Mouse (Mus musculus) brown adipose tissue, adult 24 weeks (tissue): ENCODE results near the gene Dus3l. TPM values are rescaled to one million over a fixed set of nuclear protein-coding genes. Genes with fewer than 3 reads are reported as not detected.

ENCODE experiments used
- H3K27ac ChIP-seq: fragments of 200-500 bp; replicated peaks from 2 replicates; pipeline ENCODE4 v1.5.1; 2012; ENCODE audit warnings: low read depth, mild to moderate bottlenecking, low read length
- H3K4me1 ChIP-seq: fragments of 200-500 bp; 2 replicates; pipeline ENCODE4 v1.6.1; 2012; ENCODE audit warnings: low read length, mixed read lengths; ENCODE audit not compliant: control insufficient read depth, insufficient read depth, insufficient read length
- H3K4me3 ChIP-seq: fragments of 200-500 bp; 2 replicates; pipeline ENCODE4 v1.5.1; 2012; ENCODE audit warnings: low read depth, mild to moderate bottlenecking, low read length, moderate library complexity; ENCODE audit not compliant: insufficient read depth
- polyA plus RNA-seq: library from polyadenylated mRNA; stranded (reverse); fragments of >200 nt; gene quantifications from 2 replicates; pipeline ENCODE4 v1.2.4, GENCODE M21; 2012; ENCODE audit not compliant: missing spikeins, insufficient read depth, insufficient read length

Gene Dus3l
- polyA plus RNA-seq, 1 experiment: 4.6 TPM

DNA sequence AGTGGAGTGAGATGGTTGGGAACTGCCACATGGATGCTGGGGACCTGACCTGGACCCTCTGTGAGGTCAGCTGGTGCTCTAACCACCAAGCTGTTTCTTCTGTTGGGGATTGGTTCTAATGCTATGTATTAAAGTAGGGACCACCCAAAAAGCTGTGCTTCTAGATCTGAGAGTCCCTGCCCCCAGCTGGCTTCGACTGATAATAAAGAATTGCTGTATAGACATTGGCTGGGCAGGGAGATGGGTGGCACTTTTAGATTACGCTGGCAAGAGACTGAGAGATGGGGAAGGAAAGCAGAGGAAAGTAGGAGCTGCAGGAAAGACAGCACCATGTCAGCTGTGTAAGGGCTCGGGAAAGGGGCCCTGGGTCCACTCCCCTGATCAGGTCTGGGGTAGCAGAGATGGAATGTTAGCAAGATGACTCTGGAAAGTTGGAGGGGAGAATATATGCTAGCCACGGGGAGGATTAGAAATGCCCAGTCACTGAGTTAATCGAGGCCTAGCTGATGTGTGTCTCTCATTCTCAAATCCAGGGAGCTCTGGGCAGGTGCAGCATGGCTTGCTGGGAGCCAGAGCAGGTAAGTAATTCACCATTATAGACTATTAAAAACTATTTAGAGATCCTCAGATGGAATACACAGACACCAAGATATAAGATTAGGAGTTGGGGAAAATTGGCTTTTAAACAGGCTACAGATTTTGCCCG, 29.2 kb downstream of the Dus3l start:
- H3K27ac ChIP-seq: no peak overlapping the region
- H3K4me1 ChIP-seq: no peaks in the 10 kb centered on the region
- no peak overlapping the region for H3K4me3 ChIP-seq

- H3K27ac ChIP-seq: no peak overlapping the region
- no peaks in the 10 kb centered on the region for H3K4me1 ChIP-seq
- no peak overlapping the region for H3K4me3 ChIP-seq
Observed at GRCm38 (mm10) chr17:56799276-56799675, 34.7 kb downstream of the Dus3l start.

- Histone ChIP-seq H3K4me3 (no peak overlapping the region), H3K27ac (no peak overlapping the region), H3K4me1 (no peaks in the 10 kb centered on the region)
Observed at GRCm38 (mm10) chr17:56802065-56802464, 37.5 kb downstream of the Dus3l start.

DNA sequence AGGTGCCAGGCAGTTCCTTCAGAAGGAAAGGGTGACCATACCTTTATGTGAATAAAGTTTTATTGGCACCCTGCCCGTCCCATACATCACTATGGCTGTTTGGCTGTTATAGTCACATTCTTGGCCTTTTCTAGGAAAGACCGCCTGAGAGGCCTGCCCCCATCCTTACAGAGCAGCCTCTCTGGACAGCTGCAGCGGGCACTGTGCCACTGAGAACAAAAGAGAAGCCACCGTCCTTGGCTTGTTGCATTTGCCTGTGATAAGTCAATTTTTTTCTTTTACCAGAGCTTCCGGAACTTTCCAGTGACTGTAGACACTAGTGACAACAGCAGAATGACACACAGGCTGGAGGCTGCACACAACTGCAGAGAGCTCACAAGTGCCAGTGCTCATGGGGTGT, 40.4 kb downstream of the Dus3l start:
- Histone ChIP-seq H3K27ac (no peak overlapping the region), H3K4me3 (no peak overlapping the region), H3K4me1 (no peaks in the 10 kb centered on the region)

- Histone ChIP-seq H3K4me3 (no peak overlapping the region), H3K27ac (no peak overlapping the region), H3K4me1 (peaks cover 4% of the 10 kb centered on the region; the same call in 1 of the 2 replicates)
Observed at GRCm38 (mm10) chr17:56805784-56806183, 41.2 kb downstream of the Dus3l start.

GRCm38 (mm10) chr17:56808518-56808917, 44.0 kb downstream of the Dus3l start:
- no peak overlapping the region for H3K4me3 ChIP-seq
- peaks cover 5% of the 10 kb centered on the region; the same call in 1 of the 2 replicates for H3K4me1 ChIP-seq
- no peak overlapping the region for H3K27ac ChIP-seq

- peak overlapping the region; percentile 51 for H3K27ac ChIP-seq
- H3K4me1 ChIP-seq: peaks cover 8% of the 10 kb centered on the region; the same call in 1 of the 2 replicates
- no peak overlapping the region for H3K4me3 ChIP-seq
Observed at GRCm38 (mm10) chr17:56810245-56810644, 45.7 kb downstream of the Dus3l start.

DNA sequence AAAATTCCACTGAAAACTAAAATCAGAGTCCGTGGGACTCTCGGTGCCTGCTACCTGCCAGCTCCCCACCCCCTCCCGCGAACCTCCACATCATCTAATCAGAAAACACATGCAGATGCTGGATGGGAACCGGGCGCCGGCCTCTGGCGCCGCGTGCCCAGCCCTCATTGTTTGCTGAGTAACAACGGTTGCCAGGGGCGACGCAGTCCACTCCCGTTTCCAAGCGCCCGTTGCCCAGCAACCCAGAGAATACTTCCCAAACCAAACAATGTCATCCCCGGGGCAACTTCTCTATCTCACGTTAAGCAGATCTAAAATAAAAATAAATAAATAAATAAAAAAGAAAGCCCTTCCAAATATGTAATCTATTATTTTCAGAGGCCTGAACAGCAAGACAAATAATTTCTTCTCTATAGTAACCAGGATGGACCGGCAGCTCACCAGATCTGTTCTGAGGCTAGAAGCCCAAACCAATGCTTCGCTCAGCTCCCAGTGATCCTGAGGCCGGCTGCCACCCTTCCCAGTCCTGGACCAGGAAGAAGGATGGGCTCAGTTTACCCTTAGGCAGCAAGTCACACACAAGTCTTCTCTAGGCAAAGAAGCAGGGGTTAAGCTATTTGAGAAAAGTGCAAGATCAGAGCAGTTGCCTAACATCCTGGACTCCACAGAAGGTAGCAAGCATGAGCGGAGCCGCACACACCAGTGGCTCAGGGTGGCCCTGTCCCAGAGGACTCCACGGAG, 49.9 kb downstream of the Dus3l start:
- H3K27ac ChIP-seq: peak overlapping the region; percentile 64
- peaks cover 8% of the 10 kb centered on the region; the same call in 1 of the 2 replicates for H3K4me1 ChIP-seq
- H3K4me3 ChIP-seq: no peak overlapping the region

DNA sequence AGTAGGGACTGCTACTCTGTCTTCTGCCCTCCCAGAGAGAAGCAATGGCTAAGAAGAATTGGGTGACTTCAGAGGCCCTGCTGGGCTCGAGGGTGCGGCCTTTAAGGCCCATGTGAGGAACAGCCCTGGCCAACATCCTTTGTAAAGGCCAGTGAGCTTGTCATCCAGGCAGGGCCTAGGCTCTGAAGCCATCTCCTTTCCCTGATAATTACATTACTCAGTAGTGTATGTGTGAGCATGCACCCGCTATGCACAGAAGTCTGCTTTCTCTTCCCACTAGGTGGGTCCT, 50.4 kb downstream of the Dus3l start:
- Histone ChIP-seq H3K4me3 (no peak overlapping the region), H3K4me1 (peaks cover 11% of the 10 kb centered on the region; the same call in 1 of the 2 replicates), H3K27ac (peak overlapping the region; percentile 64)

- Histone ChIP-seq H3K27ac (no peak overlapping the region), H3K4me1 (peaks cover 6% of the 10 kb centered on the region; the same call in 1 of the 2 replicates), H3K4me3 (no peak overlapping the region)
Observed at GRCm38 (mm10) chr17:56818067-56818636, 53.6 kb downstream of the Dus3l start.

DNA sequence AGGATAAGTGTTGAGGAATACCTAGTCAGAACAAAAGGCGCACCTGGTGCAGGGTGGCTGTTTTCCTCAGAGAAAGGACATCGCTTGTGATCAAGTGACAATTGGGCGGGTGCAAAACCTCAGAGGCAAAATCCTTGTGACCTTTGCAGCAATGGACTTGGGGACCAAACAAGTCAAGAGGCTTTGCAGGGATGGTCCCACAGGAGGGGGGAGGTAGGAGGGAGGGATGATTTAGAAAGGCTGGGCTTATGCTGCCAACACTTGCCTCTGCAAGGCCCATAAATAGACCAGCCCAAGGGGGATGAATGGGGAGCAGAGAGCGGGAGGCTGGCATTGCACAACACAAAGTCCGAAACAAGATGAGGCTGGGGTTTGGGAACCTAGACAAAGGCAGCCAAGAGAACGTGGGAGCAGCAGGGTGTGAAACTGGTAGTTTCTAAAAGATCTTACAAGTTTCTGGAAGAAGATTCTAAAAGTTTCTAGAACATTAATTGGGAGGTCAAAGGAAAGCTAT, 54.5 kb downstream of the Dus3l start:
- no peak overlapping the region for H3K27ac ChIP-seq

More for the DNA sequence above, 54.5 kb downstream of the Dus3l start:
- Histone ChIP-seq H3K4me1 (peaks cover 6% of the 10 kb centered on the region; the same call in 1 of the 2 replicates), H3K4me3 (no peak overlapping the region)

Other genes with a start within 250 kb of the Dus3l start
- not detected in 2 replicates for gene Gm20219, start 210.4 kb upstream of the Dus3l start, polyA plus RNA-seq
- 29.9 and 46.1 TPM in 2 replicates for gene Safb2, start 180.2 kb upstream of the Dus3l start, polyA plus RNA-seq
- 38.6 and 51.6 TPM in 2 replicates for gene Safb, start 179.9 kb upstream of the Dus3l start, polyA plus RNA-seq
- 707 and 715 TPM in 2 replicates for gene 2410015M20Rik, start 155.0 kb upstream of the Dus3l start, polyA plus RNA-seq
- gene Rpl36, start 151.3 kb upstream of the Dus3l start, polyA plus RNA-seq: 638 and 747 TPM in 2 replicates
- 105 and 121 TPM in 2 replicates for gene Lonp1, start 137.9 kb upstream of the Dus3l start, polyA plus RNA-seq
- not detected in 2 replicates for gene Catsperd, start 136.6 kb upstream of the Dus3l start, polyA plus RNA-seq
- gene Ranbp3, start 91.5 kb upstream of the Dus3l start, polyA plus RNA-seq: 16.4 and 17.4 TPM in 2 replicates
- gene Ndufa11, start 47.0 kb upstream of the Dus3l start, polyA plus RNA-seq: 597 and 872 TPM in 2 replicates
- 9.9 and 13.8 TPM in 2 replicates for gene Vmac, start 46.7 kb upstream of the Dus3l start, polyA plus RNA-seq
- gene Nrtn, start 7.2 kb upstream of the Dus3l start, polyA plus RNA-seq: 5.1 and 7.5 TPM in 2 replicates
- gene Prr22, start 5.5 kb downstream of the Dus3l start, polyA plus RNA-seq: not detected in 2 replicates
- gene Rfx2, start 66.3 kb downstream of the Dus3l start, polyA plus RNA-seq: 2.5 and 3.0 TPM in 2 replicates
- not detected in 2 replicates for gene Acsbg2, start 109.7 kb downstream of the Dus3l start, polyA plus RNA-seq
- not detected in 2 replicates for gene 1700061G19Rik, start 110.7 kb downstream of the Dus3l start, polyA plus RNA-seq
- gene Mllt1, start 170.7 kb downstream of the Dus3l start, polyA plus RNA-seq: 9.9 and 14.9 TPM in 2 replicates
- not detected in 2 replicates for gene Acer1, start 217.4 kb downstream of the Dus3l start, polyA plus RNA-seq
- 175 and 196 TPM in 2 replicates for gene Clpp, start 225.5 kb downstream of the Dus3l start, polyA plus RNA-seq
- 57.4 and 68.7 TPM in 2 replicates for gene Alkbh7, start 232.6 kb downstream of the Dus3l start, polyA plus RNA-seq
- gene Pspn, start 235.3 kb downstream of the Dus3l start, polyA plus RNA-seq: not detected in 2 replicates
- 29.1 and 29.3 TPM in 2 replicates for gene Gtf2f1, start 246.5 kb downstream of the Dus3l start, polyA plus RNA-seq
- not detected in 2 replicates for gene Gm17949, start 246.7 kb downstream of the Dus3l start, polyA plus RNA-seq